Mouse (Mus musculus): ENCODE measurements at regions not wholly inside any gene's neighbourhood (a gene's known extent, or its start where the extent isn't known, plus 50 kb on each side); places are given as distances from the start of the nearest gene placed in this dataset.

GRCm38 (mm10) chr3:82656159-82656874 is 108.4 kb upstream of the Npy2r start:
- TF ChIP-seq EP300 (IDR thresholded peaks at IDR 0.05; ENCODE audit: insufficient read depth, low read depth, low read length), result no peak
- TF ChIP-seq POLR2A (IDR thresholded peaks at IDR 0.05; ENCODE audit: insufficient read depth, low read depth, low read length), result no peak
